Mouse (Mus musculus): Measurements from ENCODE around the gene Ankrd33b. TPM values are rescaled to one million over a fixed set of nuclear protein-coding genes. Genes with fewer than 3 reads are reported as not detected.
A peak's percentile ranks its signal among the peaks of the same experiment; 100 is the strongest.

Gene Ankrd33b
- polyA plus RNA-seq, 1 experiment from 2014 or later = 0.75 TPM

DNA sequence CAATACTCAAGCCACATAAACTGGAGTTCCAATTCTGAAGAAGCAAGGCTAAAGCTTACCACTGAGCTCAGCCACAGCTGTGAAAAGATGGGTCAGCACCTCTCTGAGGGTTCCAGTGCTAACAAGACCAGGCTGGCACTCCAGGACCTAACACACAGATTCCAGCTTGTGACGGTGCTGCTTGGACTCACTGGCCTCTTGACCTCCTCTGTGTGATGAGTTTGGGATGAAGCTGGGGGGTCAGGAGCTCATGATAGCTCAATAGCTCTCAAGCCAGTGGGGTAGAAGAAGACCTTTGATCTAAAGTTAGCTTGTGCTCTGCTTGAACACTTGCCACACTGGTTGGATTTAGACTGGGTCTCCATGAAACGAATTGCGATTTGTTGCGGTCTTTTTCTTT lies 60.8 kb downstream of the Ankrd33b start:
- H3K27ac ChIP-seq (ENCODE audit: low read depth, low read length) = no peak overlapping the region
- no peak for ATAC-seq (ENCODE audit: low read depth)
- no peak overlapping the region for H3K4me2 ChIP-seq (ENCODE audit: low read depth, low read length)
- no peak overlapping the region for H3K9ac ChIP-seq (replicated peaks; ENCODE audit: low read depth, low read length)
- H3K27me3 ChIP-seq (ENCODE audit: control insufficient read depth, insufficient read depth, low read length) = no peaks in the 10 kb centered on the region
- WGBS = 86% methylated on average over 4 of the region's 4 CpGs
- H3K4me1 ChIP-seq (ENCODE audit: control insufficient read depth, insufficient read depth, low read length) = no peaks in the 10 kb centered on the region
- H3K9me3 ChIP-seq (ENCODE audit: control insufficient read depth, low read length) = no peaks in the 10 kb centered on the region
- H3K4me3 ChIP-seq (ENCODE audit: low read depth, low read length) = no peak overlapping the region
- H3K36me3 ChIP-seq (ENCODE audit: control insufficient read depth, insufficient read depth, low read length) = no peaks in the 10 kb centered on the region

DNA sequence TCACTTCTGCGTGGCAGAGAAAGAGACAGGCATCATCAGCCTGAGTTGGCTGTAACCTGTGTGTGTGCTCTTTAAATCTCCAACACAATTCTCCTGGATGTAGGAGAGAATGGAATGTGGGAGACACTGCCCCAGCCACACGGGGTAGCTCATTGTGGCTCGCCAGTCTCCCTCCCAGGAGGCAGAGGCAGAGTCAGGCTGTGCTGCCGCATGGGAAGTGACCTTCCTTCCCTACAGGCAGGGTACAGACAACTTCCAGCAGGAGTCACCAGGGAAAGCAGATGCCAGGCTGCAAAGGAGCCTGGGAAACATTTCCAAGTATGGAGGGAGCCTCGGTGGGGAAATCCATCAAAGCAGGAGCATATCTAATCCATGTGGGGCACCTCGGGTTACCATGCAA lies 62.3 kb downstream of the Ankrd33b start:
- H3K9me3 ChIP-seq (ENCODE audit: control insufficient read depth, low read length) = no peaks in the 10 kb centered on the region
- no peaks in the 10 kb centered on the region for H3K36me3 ChIP-seq (ENCODE audit: control insufficient read depth, insufficient read depth, low read length)
- ATAC-seq (ENCODE audit: low read depth) = no peak
- H3K4me3 ChIP-seq (ENCODE audit: low read depth, low read length) = no peak overlapping the region
- H3K27me3 ChIP-seq (ENCODE audit: control insufficient read depth, insufficient read depth, low read length) = no peaks in the 10 kb centered on the region
- H3K4me2 ChIP-seq (ENCODE audit: low read depth, low read length) = no peak overlapping the region
- no peaks in the 10 kb centered on the region for H3K4me1 ChIP-seq (ENCODE audit: control insufficient read depth, insufficient read depth, low read length)
- no peak overlapping the region for H3K9ac ChIP-seq (replicated peaks; ENCODE audit: low read depth, low read length)
- no peak overlapping the region for H3K27ac ChIP-seq (ENCODE audit: low read depth, low read length)
- 50% methylated on average over 6 of the region's 6 CpGs for WGBS

DNA sequence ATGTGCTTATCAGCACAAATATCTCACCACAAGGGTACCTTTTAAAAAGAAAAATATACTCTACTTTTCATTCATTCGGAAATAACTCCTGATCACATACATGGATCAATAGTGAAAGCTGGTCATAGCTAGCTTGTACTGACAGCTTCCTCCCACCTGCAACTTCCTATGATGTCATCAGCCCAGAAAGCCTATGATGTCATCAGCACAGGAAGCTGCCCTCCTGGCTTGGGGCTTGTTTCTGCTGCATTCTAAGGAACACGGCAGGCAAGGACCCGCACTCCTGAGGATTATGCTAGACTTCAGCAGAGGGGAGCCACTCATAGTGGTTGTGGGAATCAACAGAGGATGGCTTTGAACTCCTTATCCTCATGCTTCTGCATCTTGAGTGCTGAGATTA lies 63.2 kb downstream of the Ankrd33b start:
- Histone ChIP-seq H3K4me2 (ENCODE audit: low read depth, low read length) (no peak overlapping the region), H3K9me3 (ENCODE audit: control insufficient read depth, low read length) (no peaks in the 10 kb centered on the region), H3K27ac (ENCODE audit: low read depth, low read length) (no peak overlapping the region), H3K9ac (replicated peaks; ENCODE audit: low read depth, low read length) (no peak overlapping the region), H3K27me3 (ENCODE audit: control insufficient read depth, insufficient read depth, low read length) (no peaks in the 10 kb centered on the region), H3K4me3 (ENCODE audit: low read depth, low read length) (no peak overlapping the region), H3K36me3 (ENCODE audit: control insufficient read depth, insufficient read depth, low read length) (no peaks in the 10 kb centered on the region), H3K4me1 (ENCODE audit: control insufficient read depth, insufficient read depth, low read length) (peaks cover 3% of the 10 kb centered on the region; the same call in 1 of the 2 replicates)
- no peak for ATAC-seq (ENCODE audit: low read depth)
- WGBS = 86% methylated on average over 3 of the region's 3 CpGs

DNA sequence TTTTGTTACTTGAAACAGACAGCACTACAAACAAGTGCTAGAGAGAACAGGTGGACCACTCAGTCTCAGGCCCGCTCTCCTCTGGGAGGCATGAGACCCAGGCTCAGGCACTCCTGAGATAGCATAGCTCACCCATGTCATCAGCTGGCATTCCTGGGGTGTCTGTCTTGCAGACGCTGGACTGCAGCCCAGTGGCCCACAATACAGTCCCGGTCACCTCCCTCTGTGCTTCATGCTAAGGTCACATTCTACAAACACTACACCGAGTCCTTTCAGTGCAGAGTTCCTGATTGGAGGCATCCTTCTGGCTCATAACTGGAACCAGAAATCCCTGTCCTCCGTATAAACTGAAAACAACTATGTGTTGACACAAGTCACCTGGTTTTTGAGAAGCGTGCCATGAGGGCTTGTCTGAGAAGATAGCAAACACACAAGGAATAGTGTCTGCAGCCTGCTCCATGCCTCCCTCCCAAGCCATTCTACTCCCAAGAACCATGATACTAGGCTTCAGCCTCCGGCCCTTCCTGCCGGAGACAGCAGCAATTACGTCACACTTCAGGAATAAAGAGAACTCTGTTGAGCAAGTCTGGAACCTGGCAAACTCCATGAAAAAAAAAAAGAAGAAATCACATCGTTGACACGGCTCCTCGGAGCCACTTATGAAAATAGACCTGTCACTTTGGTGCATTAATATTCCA lies 65.1 kb downstream of the Ankrd33b start:
- H3K4me1 ChIP-seq (ENCODE audit: control insufficient read depth, insufficient read depth, low read length) = peaks cover 7% of the 10 kb centered on the region; the same call in 1 of the 2 replicates
- no peak; the same call in 1 of the 2 replicates for ATAC-seq (ENCODE audit: low read depth)
- no peaks in the 10 kb centered on the region for H3K27me3 ChIP-seq (ENCODE audit: control insufficient read depth, insufficient read depth, low read length)
- WGBS = 74% methylated on average over 12 of the region's 12 CpGs
- H3K4me2 ChIP-seq (ENCODE audit: low read depth, low read length) = no peak overlapping the region
- H3K4me3 ChIP-seq (ENCODE audit: low read depth, low read length) = no peak overlapping the region
- H3K36me3 ChIP-seq (ENCODE audit: control insufficient read depth, insufficient read depth, low read length) = no peaks in the 10 kb centered on the region
- H3K27ac ChIP-seq (ENCODE audit: low read depth, low read length) = no peak overlapping the region
- H3K9me3 ChIP-seq (ENCODE audit: control insufficient read depth, low read length) = no peaks in the 10 kb centered on the region
- no peak overlapping the region for H3K9ac ChIP-seq (replicated peaks; ENCODE audit: low read depth, low read length)

DNA sequence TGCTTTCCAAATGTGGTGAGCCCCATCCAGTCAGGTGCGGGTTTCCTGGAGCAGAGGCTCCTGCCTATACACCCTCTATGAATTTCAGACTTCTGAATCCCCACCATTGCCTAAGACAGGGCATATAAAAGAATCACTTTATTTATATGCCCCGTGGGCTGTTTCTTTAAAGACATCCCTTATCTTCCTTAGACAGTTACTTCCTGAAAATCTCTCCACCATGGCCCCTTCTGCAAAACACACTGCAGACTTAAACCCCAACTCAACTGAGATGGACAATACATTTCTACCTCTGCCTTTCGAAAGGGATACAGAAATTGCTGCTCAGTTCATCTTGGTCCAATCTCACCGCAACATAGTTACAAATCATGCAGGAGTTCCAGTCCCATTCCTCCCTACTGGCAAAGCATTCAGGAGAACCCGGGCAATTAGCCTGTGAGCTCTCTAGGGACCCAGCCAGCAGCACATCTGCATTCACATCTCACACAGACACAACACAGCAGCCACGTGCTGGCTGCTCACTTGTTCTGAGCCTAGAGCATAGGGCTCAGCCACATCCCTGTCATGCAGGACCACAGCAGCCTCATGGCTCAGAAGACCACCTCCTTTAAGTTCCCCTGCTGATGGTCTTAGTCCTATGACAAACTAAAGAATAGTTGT lies 68.1 kb downstream of the Ankrd33b start:
- Histone ChIP-seq H3K9me3 (ENCODE audit: control insufficient read depth, low read length) (no peaks in the 10 kb centered on the region), H3K27me3 (ENCODE audit: control insufficient read depth, insufficient read depth, low read length) (0 out of 2 replicates have a peak, but pooled peaks cover 5% of the 10 kb centered on the region), H3K27ac (ENCODE audit: low read depth, low read length) (no peak overlapping the region), H3K4me1 (ENCODE audit: control insufficient read depth, insufficient read depth, low read length) (peaks cover 12% of the 10 kb centered on the region), H3K9ac (replicated peaks; ENCODE audit: low read depth, low read length) (no peak overlapping the region), H3K36me3 (ENCODE audit: control insufficient read depth, insufficient read depth, low read length) (no peaks in the 10 kb centered on the region), H3K4me2 (ENCODE audit: low read depth, low read length) (no peak overlapping the region), H3K4me3 (ENCODE audit: low read depth, low read length) (no peak overlapping the region)
- WGBS = 48% methylated on average over 6 of the region's 6 CpGs
- ATAC-seq (ENCODE audit: low read depth) = peak; percentile 58; the same call in 1 of the 2 replicates

DNA sequence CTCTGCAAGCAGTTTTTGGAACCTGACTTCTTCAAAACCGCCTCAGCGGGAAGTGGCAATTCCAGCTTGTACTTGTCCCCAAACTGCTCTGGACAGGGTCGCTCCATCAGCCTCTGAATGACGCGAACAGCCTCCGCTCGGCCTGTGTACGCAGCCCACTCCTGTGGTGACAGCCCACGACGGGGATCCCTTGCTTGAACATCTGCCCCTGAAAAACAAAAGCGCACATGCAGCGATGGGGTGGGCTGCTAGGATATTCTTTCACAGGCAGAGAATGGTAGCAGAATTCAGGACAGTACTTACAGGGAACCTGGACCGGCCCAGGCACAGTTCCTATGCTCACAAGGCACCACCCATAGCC lies 69.8 kb downstream of the Ankrd33b start:
- Histone ChIP-seq H3K9me3 (ENCODE audit: control insufficient read depth, low read length) (no peaks in the 10 kb centered on the region), H3K27me3 (ENCODE audit: control insufficient read depth, insufficient read depth, low read length) (0 out of 2 replicates have a peak, but pooled peaks cover 5% of the 10 kb centered on the region), H3K4me1 (ENCODE audit: control insufficient read depth, insufficient read depth, low read length) (peaks cover 12% of the 10 kb centered on the region), H3K4me2 (ENCODE audit: low read depth, low read length) (peak overlapping the region; percentile 64), H3K27ac (ENCODE audit: low read depth, low read length) (no peak overlapping the region), H3K4me3 (ENCODE audit: low read depth, low read length) (peak overlapping the region; percentile 32), H3K36me3 (ENCODE audit: control insufficient read depth, insufficient read depth, low read length) (no peaks in the 10 kb centered on the region), H3K9ac (replicated peaks; ENCODE audit: low read depth, low read length) (peak overlapping the region; percentile 50; the same call in 1 of the 2 replicates)
- ATAC-seq (ENCODE audit: low read depth) = no peak; the same call in 1 of the 2 replicates
- 17% methylated on average over 13 of the region's 13 CpGs for WGBS

DNA sequence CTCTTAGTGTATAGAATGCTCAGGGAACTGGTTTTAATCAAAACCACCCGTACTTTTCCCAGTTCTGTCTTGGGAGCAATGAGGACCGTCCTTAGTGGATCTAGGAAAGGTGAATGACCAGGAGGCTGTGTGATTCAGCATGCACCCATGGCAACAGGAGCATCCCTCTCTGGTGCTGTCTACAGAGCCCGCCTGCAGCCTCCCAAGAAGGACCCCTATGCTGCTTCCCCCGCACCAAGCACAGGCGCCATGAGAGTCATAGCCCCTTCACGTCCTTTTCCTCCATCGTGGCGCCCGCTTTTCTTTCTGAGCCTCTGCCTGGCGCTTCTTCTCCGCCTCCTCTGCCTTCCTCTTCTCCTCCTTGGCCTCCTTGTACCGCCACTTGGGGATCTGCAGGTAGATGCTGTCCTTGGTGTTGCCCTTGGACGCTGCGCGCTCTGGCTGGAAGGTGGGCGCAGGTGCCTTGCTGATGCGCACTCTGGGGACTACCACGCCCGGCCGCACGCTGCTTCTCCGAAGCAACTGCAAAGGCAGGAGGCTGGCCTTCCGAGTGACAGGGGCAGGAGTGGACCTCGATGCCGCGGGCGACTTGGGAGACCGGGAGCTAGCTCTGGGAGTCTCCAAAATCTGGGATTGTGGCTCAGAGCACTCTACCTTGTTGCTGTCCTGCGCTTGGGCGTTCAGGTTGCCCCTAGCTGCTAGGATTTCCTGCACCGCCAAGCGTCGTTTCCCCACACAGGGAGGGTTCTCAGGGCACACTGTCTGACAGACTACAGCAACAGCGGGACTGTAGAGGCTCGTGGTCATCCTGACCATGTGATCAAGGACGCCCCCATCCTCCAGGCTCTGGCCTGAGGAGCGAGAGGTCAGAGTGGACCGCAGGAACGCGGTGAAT lies 70.4 kb downstream of the Ankrd33b start:
- 9% methylated on average over 40 of the region's 40 CpGs for WGBS

DNA sequence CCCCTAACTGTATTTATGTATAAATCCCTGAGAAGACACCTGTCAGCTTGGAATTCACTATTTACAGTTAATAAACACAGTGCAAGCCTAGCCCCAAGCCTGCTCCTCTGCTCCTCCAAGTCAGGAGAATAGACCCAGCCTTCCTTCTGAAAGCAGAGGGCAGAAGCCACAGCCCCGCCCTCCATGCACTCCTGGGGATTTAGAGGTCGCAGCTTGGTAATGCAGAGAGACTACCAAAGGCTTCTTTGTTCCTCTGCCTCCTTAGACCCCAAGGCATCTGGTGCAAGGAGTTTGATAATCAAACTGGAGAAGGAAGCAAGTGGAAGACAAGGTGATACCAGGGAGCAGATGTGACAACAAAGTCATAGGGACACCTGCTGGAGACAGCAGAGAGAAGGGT lies 73.2 kb downstream of the Ankrd33b start:
- no peak for ATAC-seq (ENCODE audit: low read depth)
- Histone ChIP-seq H3K36me3 (ENCODE audit: control insufficient read depth, insufficient read depth, low read length) (no peaks in the 10 kb centered on the region), H3K4me3 (ENCODE audit: low read depth, low read length) (no peak overlapping the region), H3K27me3 (ENCODE audit: control insufficient read depth, insufficient read depth, low read length) (0 out of 2 replicates have a peak, but pooled peaks cover 5% of the 10 kb centered on the region), H3K4me2 (ENCODE audit: low read depth, low read length) (no peak overlapping the region), H3K4me1 (ENCODE audit: control insufficient read depth, insufficient read depth, low read length) (peaks cover 9% of the 10 kb centered on the region), H3K9ac (replicated peaks; ENCODE audit: low read depth, low read length) (no peak overlapping the region), H3K27ac (ENCODE audit: low read depth, low read length) (no peak overlapping the region), H3K9me3 (ENCODE audit: control insufficient read depth, low read length) (no peaks in the 10 kb centered on the region)
- WGBS = 12% methylated on average over 2 of the region's 2 CpGs

More for the DNA sequence above, 70.4 kb downstream of the Ankrd33b start:
- Histone ChIP-seq H3K4me1 (ENCODE audit: control insufficient read depth, insufficient read depth, low read length) (peaks cover 12% of the 10 kb centered on the region), H3K27ac (ENCODE audit: low read depth, low read length) (no peak overlapping the region), H3K9me3 (ENCODE audit: control insufficient read depth, low read length) (no peaks in the 10 kb centered on the region), H3K4me2 (ENCODE audit: low read depth, low read length) (peak overlapping the region; percentile 64), H3K36me3 (ENCODE audit: control insufficient read depth, insufficient read depth, low read length) (no peaks in the 10 kb centered on the region), H3K4me3 (ENCODE audit: low read depth, low read length) (peak overlapping the region; percentile 32), H3K9ac (replicated peaks; ENCODE audit: low read depth, low read length) (peak overlapping the region; percentile 50), H3K27me3 (ENCODE audit: control insufficient read depth, insufficient read depth, low read length) (0 out of 2 replicates have a peak, but pooled peaks cover 5% of the 10 kb centered on the region)
- ATAC-seq (ENCODE audit: low read depth) = peak; percentile 35; the same call in 1 of the 2 replicates
